Mouse (Mus musculus) C2C12 (cell line): ENCODE measurements around the gene Mtcl1.

Source experiments
- CTCF ChIP-seq: IDR thresholded peaks from one replicate; pipeline ENCODE4 v1.5.1; 2011; ENCODE audit not compliant: control insufficient read depth, insufficient read depth, insufficient read length
- MAX ChIP-seq: IDR thresholded peaks from one replicate; pipeline ENCODE4 v1.6.1; 2011; ENCODE audit warnings: mild to moderate bottlenecking, control low read depth
- MYOD1 ChIP-seq: IDR thresholded peaks from one replicate; pipeline ENCODE4 v1.6.1; 2011; ENCODE audit warnings: low read depth; ENCODE audit not compliant: control insufficient read depth, insufficient read length
- MYOG ChIP-seq: IDR thresholded peaks from one replicate; pipeline ENCODE4 v1.6.1; 2011; ENCODE audit not compliant: control insufficient read depth, insufficient read length; ENCODE audit errors: extremely low read depth
- USF1 ChIP-seq: IDR thresholded peaks from one replicate; pipeline ENCODE4 v1.6.1; 2011; ENCODE audit warnings: low read depth, mild to moderate bottlenecking, control low read depth, moderate library complexity

- peak; percentile 1 for TF ChIP-seq CTCF
- TF ChIP-seq MYOG, result no peak
- TF ChIP-seq USF1, result no peak
- TF ChIP-seq MYOD1, result no peak
- no peak for TF ChIP-seq MAX
These were observed 123.0 kb downstream of the Mtcl1 start for GRCm38 (mm10) chr17:66326552-66327045.
